24 mouse cellular contexts compared by ENCODE assay signal in the genomic region with DNA sequence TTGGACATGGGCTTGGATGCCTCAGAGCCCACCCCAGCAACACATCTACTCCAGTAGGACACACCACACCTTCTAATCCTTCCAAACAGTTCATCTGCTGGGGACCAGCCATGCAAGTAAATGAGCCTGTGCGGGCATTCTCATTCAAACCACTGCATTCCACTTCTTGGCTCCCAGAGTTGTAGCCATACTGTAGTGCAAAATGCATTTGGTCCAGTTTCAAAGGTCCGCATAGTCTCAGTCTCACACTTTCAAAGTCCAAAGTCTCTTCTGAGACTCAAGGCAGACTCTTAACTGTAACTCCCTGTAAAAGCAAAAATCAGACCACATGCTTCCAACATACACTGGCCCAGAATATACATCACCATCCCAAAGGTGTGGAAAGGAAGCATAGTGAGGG. TPM values are rescaled to one million over a fixed set of nuclear protein-coding genes. Genes with fewer than 3 reads are reported as not detected.
DNase-seq lines count a peak whose midpoint lies in the region; ATAC-seq and TF ChIP-seq lines count a peak whose summit lies in the region.
"Had no signal": no experiment of that assay in that cellular context is flagged by ENCODE, and none has a peak within 500 bp of the region (broad histone marks: within the 10 kb centered on the region; RNA-seq: fewer than 3 reads in every experiment).

No protein-coding gene starts in this region.

- peak; percentile 18 for DNase-seq in kidney, adult 11 months
- DNase-seq in kidney, postnatal 25 days, result no peak
- peak; percentile 19 for DNase-seq in kidney, postnatal 14 days
- DNase-seq in kidney, postnatal 4 days, result no peak
- no peak for DNase-seq in gastrocnemius, postnatal 36 days
- no peak for DNase-seq in left cerebral cortex, adult 9 months (ENCODE audit: low spot score in 2 of 2)
- DNase-seq: adrenal gland, adult 2 months; adrenal gland, postnatal 10 days; adrenal gland, postnatal 25 days; cerebellum, adult 11 months; cerebellum, adult 18-20 months; cerebellum, adult 8-10 months; cerebellum, adult 9-11 months; cerebellum, postnatal 14 days; cerebellum, postnatal 36 days; embryo, embryonic 11 days had no signal

- no peak overlapping the region for H3K4me3 ChIP-seq in intestine, embryonic 16.5 days (ENCODE audit: low read length)
- no peak overlapping the region for H3K4me3 ChIP-seq in small intestine, adult 2 months (ENCODE audit: low read depth, low read length)
- H3K4me3 ChIP-seq: embryonic facial prominence, embryonic 13.5 days; embryonic facial prominence, embryonic 15.5 days; erythroblast, embryonic 14.5 days; forebrain, embryonic 10.5 days; forebrain, embryonic 12.5 days had no signal

- no peak for TF ChIP-seq POLR2A in small intestine, adult 2 months (IDR thresholded peaks at IDR 0.05; ENCODE audit: low read depth, low read length)

- peak; percentile 54 for ATAC-seq in intestine, embryonic 16.5 days
- ATAC-seq: forebrain, embryonic 14.5 days had no signal

- no peak overlapping the region for H3K9ac ChIP-seq in intestine, embryonic 16.5 days (ENCODE audit: low read depth, low read length)
- H3K9ac ChIP-seq: embryonic facial prominence, embryonic 13.5 days; embryonic facial prominence, embryonic 15.5 days; forebrain, embryonic 12.5 days had no signal

- peak overlapping the region; percentile 64; the same call in 1 of the 2 replicates for H3K27ac ChIP-seq in intestine, embryonic 16.5 days (ENCODE audit: low read length)
- H3K27ac ChIP-seq in small intestine, adult 2 months (ENCODE audit: insufficient read depth, low read depth, low read length), result 0 out of 2 replicates have a peak overlapping the region, but pooled peaks have one; percentile 1
- H3K27ac ChIP-seq: embryonic facial prominence, embryonic 13.5 days; embryonic facial prominence, embryonic 15.5 days; forebrain, embryonic 10.5 days; forebrain, embryonic 12.5 days had no signal

- H3K4me2 ChIP-seq in intestine, embryonic 16.5 days (ENCODE audit: low read depth, low read length), result no peak overlapping the region; the same call in 1 of the 2 replicates
- H3K4me2 ChIP-seq: embryonic facial prominence, embryonic 13.5 days; embryonic facial prominence, embryonic 15.5 days; forebrain, embryonic 12.5 days had no signal

- no peaks in the 10 kb centered on the region for H3K9me3 ChIP-seq in intestine, embryonic 16.5 days (ENCODE audit: control insufficient read depth, low read length)
- H3K9me3 ChIP-seq: embryonic facial prominence, embryonic 13.5 days; embryonic facial prominence, embryonic 15.5 days; forebrain, embryonic 10.5 days; forebrain, embryonic 12.5 days had no signal

- TF ChIP-seq CTCF in small intestine, adult 2 months (IDR thresholded peaks at IDR 0.05; ENCODE audit: extremely low read depth, insufficient read length, insufficient replicate concordance, low read depth, low read length), result no peak

- no peaks in the 10 kb centered on the region for H3K36me3 ChIP-seq in intestine, embryonic 16.5 days (ENCODE audit: control insufficient read depth, insufficient read depth, low read length)
- H3K36me3 ChIP-seq in small intestine, adult 2 months (ENCODE audit: control insufficient read depth, insufficient read depth, low read length), result no peaks in the 10 kb centered on the region
- H3K36me3 ChIP-seq: embryonic facial prominence, embryonic 13.5 days; embryonic facial prominence, embryonic 15.5 days; forebrain, embryonic 10.5 days; forebrain, embryonic 12.5 days had no signal

- intact Hi-C loops in gastrocnemius, postnatal 36 days (cut with DNase I), result no loop called here

- no peaks in the 10 kb centered on the region for H3K4me1 ChIP-seq in intestine, embryonic 16.5 days (ENCODE audit: control insufficient read depth, insufficient read depth, low read length)
- H3K4me1 ChIP-seq in small intestine, adult 2 months (ENCODE audit: control insufficient read depth, insufficient read depth, insufficient read length, low read length), result peaks cover 11% of the 10 kb centered on the region
- H3K4me1 ChIP-seq: embryonic facial prominence, embryonic 13.5 days; embryonic facial prominence, embryonic 15.5 days; forebrain, embryonic 10.5 days; forebrain, embryonic 12.5 days had no signal

- 73% methylated on average over 2 of the region's 2 CpGs for WGBS in intestine, embryonic 16.5 days
- 36% methylated on average over 2 of the region's 2 CpGs for WGBS in small intestine, adult 2 months

- H3K27me3 ChIP-seq in intestine, embryonic 16.5 days (replicated peaks; ENCODE audit: control insufficient read depth, insufficient read depth, low read length), result no peaks in the 10 kb centered on the region
- no peaks in the 10 kb centered on the region for H3K27me3 ChIP-seq in small intestine, adult 2 months (ENCODE audit: control insufficient read depth, insufficient read depth, low read length)
- H3K27me3 ChIP-seq: embryonic facial prominence, embryonic 13.5 days; embryonic facial prominence, embryonic 15.5 days; forebrain, embryonic 12.5 days had no signal

RNA-seq across cellular contexts. Expression of a gene that starts 36.8 kb away (rescaled TPM):
- 11.8 and 13.0 TPM in 2 replicates for polyA plus RNA-seq in intestine, embryonic 16.5 days (2015; fragmentation: Nextera tagmentation; extraction: Ambion mirVana)
- polyA plus RNA-seq in small intestine, adult 2 months (2012; rRNA removed), result 9.4 and 11.2 TPM in 2 replicates
- 10 to 100 TPM; 20.8 to 23.3 TPM for total RNA-seq in gastrocnemius, postnatal 36 days (2021)

Comparison
In these comparisons a context has a peak if more than half of its experiments do, and no peak if none do; other contexts are left out.
1. DNase-seq: peak in kidney, adult 11 months (single experiment) and kidney, postnatal 14 days (single experiment); none in kidney, postnatal 25 days (0 of 2), kidney, postnatal 4 days (0 of 2), gastrocnemius, postnatal 36 days (0 of 2) and left cerebral cortex, adult 9 months (0 of 2).